Mouse (Mus musculus) MEL (cell line): ENCODE results near the gene Selenoo. TPM values are rescaled to one million over a fixed set of nuclear protein-coding genes. Genes with fewer than 3 reads are reported as not detected.

Source experiments
- DNase-seq: peaks from one replicate; pipeline ENCODE4 v3.0.0; 2011; ENCODE audit warnings: low read depth, low spot score
- H3K27ac ChIP-seq: 2 replicates; pipeline ENCODE4 v1.5.1; 2012; ENCODE audit warnings: low read depth, mild to moderate bottlenecking, control low read depth, low read length, moderate library complexity; ENCODE audit not compliant: control insufficient read depth
- H3K27me3 ChIP-seq, 2 experiments: fragments of 150-350 bp in 1 of 2; sonication (generic) in 1 of 2; 2 replicates each; pipeline ENCODE4 v1.6.1; 2012; ENCODE audit warnings: low read length in 2 of 2, mild to moderate bottlenecking in 2 of 2, improper control_type of control experiment in 1 of 2, moderate library complexity in 1 of 2; ENCODE audit not compliant: insufficient read depth in 2 of 2, control insufficient read depth in 1 of 2
- H3K36me3 ChIP-seq, 2 experiments: 2 replicates each; pipeline ENCODE4 v1.6.1; 2012 to 2014; ENCODE audit warnings: low read length in 2 of 2, improper control_type of control experiment in 1 of 2, inconsistent platforms in 1 of 2, mild to moderate bottlenecking in 1 of 2; ENCODE audit not compliant: insufficient read depth in 2 of 2, control insufficient read depth in 1 of 2
- H3K4me1 ChIP-seq, 2 experiments: fragments of 150-350 bp in 1 of 2; sonication (generic) in 1 of 2; 2 replicates each; pipeline ENCODE4 v1.6.1; 2012; ENCODE audit warnings: low read length in 2 of 2, improper control_type of control experiment in 1 of 2, mild to moderate bottlenecking in 1 of 2; ENCODE audit not compliant: insufficient read depth in 2 of 2, control insufficient read depth in 1 of 2
- H3K4me3 ChIP-seq, 2 experiments: fragments of 150-350 bp in 1 of 2; sonication (generic) in 1 of 2; 2 replicates each; pipeline ENCODE4 v1.5.1; 2012; ENCODE audit warnings: low read depth in 2 of 2, low read length in 2 of 2, mild to moderate bottlenecking in 2 of 2, moderate library complexity in 2 of 2, control low read depth in 1 of 2, improper control_type of control experiment in 1 of 2; ENCODE audit not compliant: control insufficient read depth in 1 of 2, insufficient read depth in 1 of 2
- H3K79me2 ChIP-seq: 2 replicates; pipeline ENCODE4 v1.6.1; 2012; ENCODE audit warnings: mild to moderate bottlenecking, low read length, moderate library complexity; ENCODE audit not compliant: control insufficient read depth, poor library complexity, insufficient read depth
- H3K9ac ChIP-seq: 2 replicates; pipeline ENCODE4 v1.6.1; 2012; ENCODE audit warnings: low read depth, mild to moderate bottlenecking, control low read depth, low read length, moderate library complexity; ENCODE audit not compliant: control insufficient read depth, poor library complexity, severe bottlenecking
- H3K9me3 ChIP-seq: fragments of 150-350 bp; sonication (generic); replicated peaks from 2 replicates; pipeline ENCODE4 v1.6.1; 2012; ENCODE audit warnings: mild to moderate bottlenecking, low read length, improper control_type of control experiment, moderate library complexity; ENCODE audit not compliant: insufficient read depth
- BHLHE40 ChIP-seq: IDR thresholded peaks from 2 replicates; pipeline ENCODE4 v1.6.1; 2012; ENCODE audit warnings: low read depth, mild to moderate bottlenecking, inconsistent platforms, low read length, improper control_type of control experiment, borderline replicate concordance
- KAT2A ChIP-seq: conservative IDR thresholded peaks from 2 replicates; pipeline ENCODE4 v1.6.1; 2012; ENCODE audit warnings: low read depth, low read length, improper control_type of control experiment, inconsistent platforms
- MYC ChIP-seq: IDR thresholded peaks from 2 replicates; pipeline ENCODE4 v1.6.1; 2011; ENCODE audit warnings: low read depth, mild to moderate bottlenecking, low read length, improper control_type of control experiment, moderate library complexity
- NRF1 ChIP-seq: IDR thresholded peaks from 2 replicates; pipeline ENCODE4 v1.6.1; 2014; ENCODE audit warnings: low read depth, mild to moderate bottlenecking, inconsistent platforms, low read length, improper control_type of control experiment, moderate library complexity; ENCODE audit not compliant: poor library complexity, insufficient read depth, severe bottlenecking
- POLR2AphosphoS5 ChIP-seq: IDR thresholded peaks from 2 replicates; pipeline ENCODE4 v1.6.1; 2012; ENCODE audit warnings: low read depth, borderline replicate concordance, mild to moderate bottlenecking, inconsistent platforms, low read length, moderate library complexity, mixed read lengths
- SMC3 ChIP-seq: IDR thresholded peaks from 2 replicates; pipeline ENCODE4 v1.6.1; 2011; ENCODE audit warnings: low read depth, low read length, improper control_type of control experiment
- TBP ChIP-seq: IDR thresholded peaks from 2 replicates; pipeline ENCODE4 v1.8.0; 2011; ENCODE audit warnings: low read depth, low read length, improper control_type of control experiment
- ZMIZ1 ChIP-seq: IDR thresholded peaks from 2 replicates; pipeline ENCODE4 v1.6.1; 2012; ENCODE audit warnings: low read depth, mild to moderate bottlenecking, inconsistent platforms, low read length, improper control_type of control experiment, moderate library complexity
- ZNF384 ChIP-seq: IDR thresholded peaks from 2 replicates; pipeline ENCODE4 v1.6.1; 2012; ENCODE audit warnings: low read depth, mild to moderate bottlenecking, inconsistent platforms, low read length, improper control_type of control experiment
- polyA plus RNA-seq, 2 experiments: library from polyadenylated mRNA; stranded (reverse) in 1 of 2; unstranded in 1 of 2; fragments of >175 nt in 1 of 2; fragments of >200 nt in 1 of 2; gene quantifications; 2 replicates each; pipeline versions ENCODE4 v1.2.1 to v1.2.4; 2012; ENCODE audit warnings: low replicate concordance in 2 of 2, low read depth in 1 of 2; ENCODE audit not compliant: insufficient read length in 2 of 2, insufficient read depth in 1 of 2, missing spikeins in 1 of 2
- total RNA-seq: library from RNA; depleted of rRNA; stranded (reverse); fragments of 300-350 nt; gene quantifications from 2 replicates; pipeline ENCODE4 v1.2.3, GENCODE M21; 2012

Selenoo gene
- total and polyA plus RNA-seq, 3 experiments, result 16.6 to 17.3 TPM; not detected in 1

- H3K27ac ChIP-seq, result no peak overlapping the region
- TF ChIP-seq ZNF384, result peak; percentile 84
- TF ChIP-seq SMC3, result no peak
- TF ChIP-seq NRF1, result no peak
Measured at GRCm38 (mm10) chr15:89073993-89074603, 14.8 kb upstream of the Selenoo start.

DNA sequence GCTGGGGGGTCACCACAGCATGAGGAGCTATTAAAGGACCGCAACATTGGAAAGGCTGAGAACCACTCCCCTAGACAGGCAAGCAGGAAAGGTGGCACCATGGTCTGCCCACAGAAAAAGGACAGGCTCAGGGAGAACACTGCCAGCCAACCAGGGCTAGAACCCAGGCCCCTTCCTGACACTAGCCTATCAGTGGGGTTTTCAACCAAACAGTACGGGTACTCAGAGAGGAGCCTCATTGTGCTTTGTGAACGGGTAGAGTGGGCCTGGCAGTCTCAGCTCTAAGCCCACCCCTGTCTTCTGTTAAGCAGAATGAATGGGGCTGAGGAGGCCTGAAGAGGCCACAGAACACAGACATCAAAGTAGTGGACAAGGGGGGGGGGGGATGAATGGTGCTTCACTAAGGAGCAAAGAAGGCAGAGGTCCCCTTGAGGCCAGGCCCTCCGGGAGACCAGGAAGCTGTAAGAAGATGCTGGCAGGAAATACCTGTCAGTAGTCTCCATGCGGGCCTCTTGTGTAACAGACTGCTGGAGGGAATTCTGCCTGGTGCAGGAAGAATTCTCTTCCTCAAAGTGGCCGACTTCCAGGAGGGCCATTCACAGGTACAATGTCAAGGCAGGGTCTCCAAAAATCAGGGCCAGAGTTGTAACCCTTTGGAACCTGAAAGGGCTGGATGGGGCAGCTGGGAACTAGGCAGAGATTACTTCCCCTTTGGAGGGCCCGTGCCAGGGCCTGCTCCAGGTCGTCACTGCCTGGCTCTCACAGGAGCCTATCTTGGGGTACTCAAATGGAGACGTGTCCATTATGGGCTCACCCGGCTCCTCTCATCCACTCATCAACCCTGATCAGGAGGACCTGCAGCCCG, 14.0 kb upstream of the Selenoo start, which contains the start of gene Trabd:
Gene Trabd (plus strand): TSS at position 512 of the 865 bp plus-strand sequence.
- H3K4me3 ChIP-seq, result peak within 1 kb of the TSS; percentile 94 to 96
- DNase-seq, result peak; percentile 69
- no peaks in the 10 kb centered on the region for H3K9me3 ChIP-seq
- peaks cover 22% of the 10 kb centered on the region for H3K79me2 ChIP-seq
- peaks cover 3 to 15% of the 10 kb centered on the region in 2 experiments for H3K36me3 ChIP-seq
- H3K9ac ChIP-seq, result peak within 1 kb of the TSS; percentile 85
- H3K4me1 ChIP-seq, result peaks cover 0 to 24% of the 10 kb centered on the region in 2 experiments; a peak in 3 of 4 replicates
- peaks cover 0 to 4% of the 10 kb centered on the region in 2 experiments; a peak in 1 of 4 replicates for H3K27me3 ChIP-seq
- H3K27ac ChIP-seq, result peak within 1 kb of the TSS; percentile 69
- 0 out of 2 replicates have a peak, but pooled peaks have one; percentile 26 for TF ChIP-seq TBP
- TF ChIP-seq BHLHE40, result no peak; the same call in 1 of the 2 replicates
- TF ChIP-seq POLR2AphosphoS5, result no peak
- TF ChIP-seq KAT2A, result no peak
- TF ChIP-seq MYC, result no peak
- no peak for TF ChIP-seq ZMIZ1

More at GRCm38 (mm10) chr15:89073993-89074603, 14.8 kb upstream of the Selenoo start:
- peak; percentile 35 for DNase-seq
- Histone ChIP-seq H3K27me3 (peaks cover 0 to 4% of the 10 kb centered on the region in 2 experiments; a peak in 1 of 4 replicates), H3K4me1 (peaks cover 0 to 24% of the 10 kb centered on the region in 2 experiments; a peak in 3 of 4 replicates), H3K79me2 (peaks cover 20% of the 10 kb centered on the region), H3K36me3 (peaks cover 0 to 15% of the 10 kb centered on the region in 2 experiments; a peak in 2 of 4 replicates), H3K4me3 (no peak overlapping the region), H3K9me3 (no peaks in the 10 kb centered on the region), H3K9ac (no peak overlapping the region)
